Mouse (Mus musculus) hindbrain, embryonic 15.5 days (tissue): ENCODE measurements around the gene G6pc. TPM values are rescaled to one million over a fixed set of nuclear protein-coding genes. Genes with fewer than 3 reads are reported as not detected.
"Not testable (repeated sequence)": the region's sequence is repeated elsewhere in the genome, so short reads cannot be mapped to it uniquely, and the experiment has no call there.

Experiments used
- ATAC-seq: fragments of 200-750 bp; cut with Nextera tagmentation; 2 replicates; pipeline ENCODE4 v1.8.0; 2017; ENCODE audit warnings: low read depth, moderate number of reproducible peaks, moderate TSS enrichment; ENCODE audit not compliant: low FRiP score
- H3K27ac ChIP-seq: fragments of 300-500 bp; sonication (generic); replicated peaks from 2 replicates; pipeline ENCODE4 v1.5.1; 2015; ENCODE audit warnings: mild to moderate bottlenecking, inconsistent platforms
- H3K27me3 ChIP-seq: fragments of 300-500 bp; sonication (generic); 2 replicates; pipeline ENCODE4 v1.6.1; 2015; ENCODE audit warnings: control low read depth, inconsistent platforms
- H3K36me3 ChIP-seq: fragments of 300-500 bp; sonication (generic); 2 replicates; pipeline ENCODE4 v1.6.1; 2015; ENCODE audit warnings: control low read depth, inconsistent platforms
- H3K4me1 ChIP-seq: fragments of 300-500 bp; sonication (generic); replicated peaks from 2 replicates; pipeline ENCODE4 v1.6.1; 2015; ENCODE audit warnings: control low read depth, inconsistent platforms
- H3K4me2 ChIP-seq: fragments of 300-500 bp; sonication (generic); 2 replicates; pipeline ENCODE4 v1.6.1; 2015; ENCODE audit warnings: moderate library complexity, mild to moderate bottlenecking, inconsistent platforms
- H3K4me3 ChIP-seq: fragments of 300-500 bp; sonication (generic); 2 replicates; pipeline ENCODE4 v1.5.1; 2015; ENCODE audit warnings: mild to moderate bottlenecking, inconsistent platforms
- H3K9ac ChIP-seq: fragments of 300-500 bp; sonication (generic); 2 replicates; pipeline ENCODE4 v1.6.1; 2015; ENCODE audit warnings: inconsistent platforms
- H3K9me3 ChIP-seq: fragments of 300-500 bp; sonication (generic); 2 replicates; pipeline ENCODE4 v1.6.1; 2016; ENCODE audit warnings: control low read depth, inconsistent platforms
- WGBS: fragments of 180-500 bp; shearing (Covaris S2); methylation state at CpG from one replicate; pipeline ENCODE4 v1.1.7; 2015; 5-methylcytosine and 5-hydroxymethylcytosine counted together
- polyA plus RNA-seq: library from polyadenylated mRNA; unstranded; fragments of >200 nt; fragmentation: Nextera tagmentation; extraction: Ambion mirVana; gene quantifications from 2 replicates; pipeline ENCODE4 v1.2.1, GENCODE M21; 2015

The G6pc gene
- polyA plus RNA-seq, 1 experiment from 2014 or later: not detected

DNA sequence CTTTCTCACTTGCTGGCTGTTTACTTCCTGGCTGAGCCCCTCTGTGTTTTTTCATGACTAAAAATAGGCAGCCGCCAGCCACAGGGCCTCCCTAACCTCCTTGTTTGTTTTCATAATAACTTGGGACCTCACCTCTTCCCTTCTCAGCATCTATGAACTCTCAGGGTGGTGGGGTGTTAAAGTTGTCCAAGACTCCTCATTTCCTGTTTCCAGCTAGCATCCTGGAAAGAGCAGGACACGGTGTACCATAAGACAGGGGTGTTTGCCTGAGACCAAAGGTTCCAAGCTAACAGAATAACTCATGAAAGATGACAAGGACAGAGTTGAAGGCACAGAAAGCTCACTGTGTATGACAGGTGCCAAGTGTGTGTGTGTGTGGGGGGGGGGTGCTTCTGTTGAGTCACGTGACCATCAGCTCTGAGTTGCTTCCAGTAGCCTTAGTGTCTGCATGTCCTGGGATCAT lies 6.7 kb upstream of the G6pc start:
- no peak overlapping the region for H3K4me3 ChIP-seq
- no peaks in the 10 kb centered on the region for H3K4me1 ChIP-seq
- H3K27ac ChIP-seq: no peak overlapping the region
- no peak overlapping the region for H3K9ac ChIP-seq
- no peaks in the 10 kb centered on the region for H3K27me3 ChIP-seq
- ATAC-seq: no peak
- whole genome bisulfite sequencing: 63% methylated on average over 3 of the region's 3 CpGs
- H3K9me3 ChIP-seq: no peaks in the 10 kb centered on the region
- no peaks in the 10 kb centered on the region for H3K36me3 ChIP-seq
- no peak overlapping the region for H3K4me2 ChIP-seq

DNA sequence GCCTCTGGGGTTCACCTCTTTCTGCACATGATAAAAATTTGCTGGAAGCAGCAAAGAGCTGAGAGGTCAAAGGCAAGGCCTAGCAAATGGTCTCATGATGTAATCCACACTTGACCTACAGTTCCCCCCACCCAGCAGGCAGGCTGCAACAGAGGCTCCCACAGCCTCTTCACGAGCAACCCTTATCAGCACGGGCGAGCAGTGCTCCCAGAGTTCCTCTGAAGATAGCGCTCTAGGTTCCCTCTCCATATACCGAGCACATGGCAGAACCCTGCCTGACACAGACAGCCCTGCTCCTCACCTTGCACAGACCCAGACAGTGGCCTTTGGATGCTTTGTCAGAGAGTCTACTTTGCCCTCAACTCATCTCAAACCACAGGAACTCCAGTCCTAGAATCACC lies 2.8 kb upstream of the G6pc start:
- Histone ChIP-seq H3K9ac (no peak overlapping the region), H3K27ac (no peak overlapping the region), H3K4me1 (no peaks in the 10 kb centered on the region), H3K36me3 (no peaks in the 10 kb centered on the region), H3K4me3 (no peak overlapping the region), H3K4me2 (no peak overlapping the region), H3K9me3 (no peaks in the 10 kb centered on the region), H3K27me3 (no peaks in the 10 kb centered on the region)
- WGBS: 78% methylated on average over 5 of the region's 5 CpGs
- no peak for ATAC-seq

DNA sequence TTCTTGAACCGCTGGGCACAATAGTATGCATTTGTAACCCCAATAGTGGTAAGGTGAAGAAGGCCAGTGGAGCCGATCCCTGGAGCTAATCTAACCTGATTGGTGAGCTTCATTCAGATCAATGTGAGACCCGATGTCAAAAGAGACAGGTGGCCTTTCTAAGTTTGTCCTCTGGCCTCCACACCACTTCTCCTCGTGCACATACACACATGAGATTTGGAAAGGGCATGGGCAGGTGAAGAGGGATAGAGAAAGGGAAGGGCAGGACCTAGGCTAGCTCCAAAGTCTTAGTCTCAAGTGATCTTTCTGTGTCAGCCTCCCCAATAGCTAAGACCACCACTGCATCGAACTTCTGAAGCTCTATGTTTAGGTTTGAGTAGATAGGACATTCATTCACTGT lies 2.8 kb downstream of the G6pc start:
- no peaks in the 10 kb centered on the region for H3K36me3 ChIP-seq
- H3K4me2 ChIP-seq: no peak overlapping the region
- H3K27me3 ChIP-seq: no peaks in the 10 kb centered on the region
- no peak for ATAC-seq
- no peak overlapping the region for H3K27ac ChIP-seq
- no peaks in the 10 kb centered on the region for H3K4me1 ChIP-seq
- WGBS: 84% methylated on average over 5 of the region's 5 CpGs
- no peak overlapping the region for H3K9ac ChIP-seq
- no peaks in the 10 kb centered on the region for H3K9me3 ChIP-seq
- H3K4me3 ChIP-seq: no peak overlapping the region

DNA sequence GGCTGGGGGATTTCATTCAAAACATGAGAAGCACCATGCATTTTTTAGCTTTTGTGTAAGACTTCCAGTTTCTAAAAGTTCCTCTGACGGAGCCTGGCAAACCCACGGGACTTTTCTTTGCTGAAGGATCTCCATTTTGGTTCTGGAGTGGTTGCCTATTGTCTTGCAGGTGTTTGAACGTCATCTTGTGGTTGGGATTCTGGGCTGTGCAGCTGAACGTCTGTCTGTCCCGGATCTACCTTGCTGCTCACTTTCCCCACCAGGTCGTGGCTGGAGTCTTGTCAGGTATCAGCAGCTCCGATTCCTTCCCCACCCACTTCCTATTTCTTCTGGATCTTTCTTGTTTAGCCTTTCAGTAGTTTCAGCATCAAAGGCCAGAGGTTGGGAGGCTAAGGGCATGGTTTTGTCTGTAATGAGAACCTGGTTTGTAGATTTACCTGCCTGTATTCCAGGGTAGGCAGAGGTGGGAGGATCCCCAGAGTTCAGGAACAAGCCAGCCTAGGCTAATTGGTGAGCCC lies 7.1 kb downstream of the G6pc start:
- H3K9me3 ChIP-seq: no peaks in the 10 kb centered on the region
- no peaks in the 10 kb centered on the region for H3K27me3 ChIP-seq
- no peaks in the 10 kb centered on the region for H3K36me3 ChIP-seq
- H3K4me1 ChIP-seq: no peaks in the 10 kb centered on the region
- no peak for ATAC-seq
- H3K9ac ChIP-seq: no peak overlapping the region
- no peak overlapping the region for H3K27ac ChIP-seq
- no peak overlapping the region for H3K4me3 ChIP-seq
- no peak overlapping the region for H3K4me2 ChIP-seq
- WGBS: 77% methylated on average over 7 of the region's 7 CpGs

DNA sequence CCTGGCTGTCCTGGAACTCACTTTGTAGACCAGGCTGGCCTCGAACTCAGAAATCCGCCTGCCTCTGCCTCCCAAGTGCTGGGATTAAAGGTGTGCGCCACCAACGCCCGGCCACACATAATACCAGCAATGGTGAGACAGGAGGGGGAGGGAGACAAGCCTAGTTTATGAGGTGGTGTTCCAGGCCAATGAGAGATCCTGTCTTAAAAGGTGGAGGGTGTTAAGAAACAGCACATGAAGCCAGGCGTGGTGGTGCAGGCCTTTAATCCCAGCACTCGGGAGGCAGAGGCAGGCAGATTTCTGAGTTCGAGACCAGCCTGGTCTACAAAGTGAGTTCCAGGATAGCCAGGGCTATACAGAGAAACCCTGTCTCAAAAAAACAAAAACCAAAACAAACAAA lies 10.8 kb downstream of the G6pc start:
- H3K4me2 ChIP-seq, H3K27me3 ChIP-seq, H3K9me3 ChIP-seq, H3K4me3 ChIP-seq, H3K9ac ChIP-seq, H3K4me1 ChIP-seq, H3K36me3 ChIP-seq, ATAC-seq, H3K27ac ChIP-seq: not testable (repeated sequence)
- WGBS: 95% methylated on average over 8 of the region's 8 CpGs

DNA sequence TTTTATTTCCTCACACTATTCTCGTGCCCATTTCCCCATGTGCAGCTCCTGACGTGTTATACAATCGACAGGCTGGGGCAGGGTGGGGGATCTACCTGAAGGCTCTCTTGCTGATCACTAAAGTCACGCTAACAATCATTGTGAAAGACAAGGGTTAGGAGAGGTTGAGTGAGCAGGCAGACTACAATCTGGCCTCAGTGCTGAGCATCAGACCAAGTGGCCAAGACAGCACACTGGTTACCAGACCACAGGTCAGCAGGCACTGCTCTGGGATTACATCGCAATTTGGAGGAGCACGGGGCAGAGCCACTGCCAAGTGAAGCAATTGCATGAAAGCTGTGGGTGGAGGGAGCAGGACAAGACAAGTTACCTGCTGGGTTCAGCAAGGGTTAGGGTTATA lies 11.6 kb downstream of the G6pc start:
- no peak overlapping the region for H3K9ac ChIP-seq
- no peak overlapping the region for H3K4me2 ChIP-seq
- no peaks in the 10 kb centered on the region for H3K9me3 ChIP-seq
- no peak for ATAC-seq
- 87% methylated on average over 6 of the region's 6 CpGs for WGBS
- no peak overlapping the region for H3K4me3 ChIP-seq
- no peaks in the 10 kb centered on the region for H3K27me3 ChIP-seq
- H3K36me3 ChIP-seq: no peaks in the 10 kb centered on the region
- H3K27ac ChIP-seq: no peak overlapping the region
- H3K4me1 ChIP-seq: no peaks in the 10 kb centered on the region

DNA sequence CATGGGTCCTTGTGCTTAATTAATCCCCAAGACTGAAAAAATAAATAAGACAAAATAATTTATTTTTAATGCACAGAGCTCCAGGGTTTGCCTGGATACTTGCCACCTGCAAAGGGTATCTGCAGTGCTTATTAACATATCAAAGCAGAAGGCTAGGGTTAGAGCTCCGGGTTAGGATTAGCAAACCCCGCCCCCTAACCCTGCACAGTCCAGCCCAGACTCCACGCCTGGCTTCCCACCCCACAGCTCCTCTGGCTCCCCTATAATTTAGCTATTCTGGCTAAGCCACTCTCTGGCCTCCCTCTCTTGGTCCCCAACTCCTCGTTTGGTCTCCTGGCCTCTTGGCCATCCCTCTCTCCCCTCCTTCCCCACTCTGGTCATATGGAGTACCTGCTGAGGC lies 14.5 kb downstream of the G6pc start:
- no peaks in the 10 kb centered on the region for H3K9me3 ChIP-seq
- H3K9ac ChIP-seq: no peak overlapping the region
- no peak overlapping the region for H3K4me3 ChIP-seq
- no peaks in the 10 kb centered on the region for H3K36me3 ChIP-seq
- H3K4me1 ChIP-seq: no peaks in the 10 kb centered on the region
- ATAC-seq: no peak
- H3K27me3 ChIP-seq: no peaks in the 10 kb centered on the region
- H3K27ac ChIP-seq: no peak overlapping the region
- 25% methylated on average over 4 of the region's 4 CpGs for WGBS
- no peak overlapping the region for H3K4me2 ChIP-seq

DNA sequence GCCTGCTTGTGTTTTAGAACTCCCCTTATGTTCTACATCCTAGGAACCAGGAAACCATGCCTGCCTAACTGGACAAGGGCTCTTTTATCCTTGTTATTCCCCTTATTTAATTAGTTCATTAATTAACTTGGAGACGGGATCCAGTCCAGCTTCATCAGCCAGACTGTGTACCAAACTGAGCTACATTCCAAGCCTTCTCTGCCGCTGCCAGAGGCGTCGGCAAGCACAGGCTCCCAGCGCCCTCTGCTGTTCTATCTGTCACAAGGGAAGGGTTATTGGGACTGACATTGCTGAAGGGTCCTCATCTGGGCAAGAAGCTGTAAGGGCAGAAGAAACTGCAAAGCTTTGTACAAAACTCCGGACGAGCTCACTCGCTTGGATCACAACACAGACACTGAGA lies 27.7 kb downstream of the G6pc start:
- H3K4me1 ChIP-seq: 0 out of 2 replicates have a peak, but pooled peaks cover 6% of the 10 kb centered on the region
- no peak overlapping the region for H3K9ac ChIP-seq
- H3K4me2 ChIP-seq: no peak overlapping the region
- H3K9me3 ChIP-seq: no peaks in the 10 kb centered on the region
- H3K36me3 ChIP-seq: no peaks in the 10 kb centered on the region
- no peak overlapping the region for H3K4me3 ChIP-seq
- 4% methylated on average over 8 of the region's 8 CpGs for WGBS
- 0 out of 2 replicates have a peak, but pooled peaks cover 4% of the 10 kb centered on the region for H3K27me3 ChIP-seq
- no peak; the same call in 1 of the 2 replicates for ATAC-seq
- H3K27ac ChIP-seq: no peak overlapping the region

DNA sequence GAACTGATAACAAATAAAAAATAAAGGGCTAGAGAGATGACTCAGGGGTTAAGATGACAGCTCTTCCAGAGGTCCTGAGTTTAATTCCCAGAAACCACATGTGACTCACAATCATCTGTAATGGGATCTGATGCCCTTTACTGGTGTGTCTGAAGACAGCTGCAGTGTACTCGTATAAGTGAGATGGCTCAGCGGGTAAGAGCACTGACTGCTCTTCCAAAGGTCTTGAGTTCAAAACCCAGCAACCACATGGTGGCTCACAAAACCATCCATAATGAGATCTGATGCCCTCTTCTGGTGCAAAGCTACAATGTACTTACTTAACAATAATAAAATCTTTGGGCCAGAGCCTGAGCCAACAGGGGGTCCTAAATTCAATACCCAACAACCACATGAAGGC lies 47.9 kb downstream of the G6pc start:
- Histone ChIP-seq H3K4me1 (peaks cover 10% of the 10 kb centered on the region), H3K4me2 (no peak overlapping the region)
- WGBS: 89% methylated on average over 2 of the region's 2 CpGs

DNA sequence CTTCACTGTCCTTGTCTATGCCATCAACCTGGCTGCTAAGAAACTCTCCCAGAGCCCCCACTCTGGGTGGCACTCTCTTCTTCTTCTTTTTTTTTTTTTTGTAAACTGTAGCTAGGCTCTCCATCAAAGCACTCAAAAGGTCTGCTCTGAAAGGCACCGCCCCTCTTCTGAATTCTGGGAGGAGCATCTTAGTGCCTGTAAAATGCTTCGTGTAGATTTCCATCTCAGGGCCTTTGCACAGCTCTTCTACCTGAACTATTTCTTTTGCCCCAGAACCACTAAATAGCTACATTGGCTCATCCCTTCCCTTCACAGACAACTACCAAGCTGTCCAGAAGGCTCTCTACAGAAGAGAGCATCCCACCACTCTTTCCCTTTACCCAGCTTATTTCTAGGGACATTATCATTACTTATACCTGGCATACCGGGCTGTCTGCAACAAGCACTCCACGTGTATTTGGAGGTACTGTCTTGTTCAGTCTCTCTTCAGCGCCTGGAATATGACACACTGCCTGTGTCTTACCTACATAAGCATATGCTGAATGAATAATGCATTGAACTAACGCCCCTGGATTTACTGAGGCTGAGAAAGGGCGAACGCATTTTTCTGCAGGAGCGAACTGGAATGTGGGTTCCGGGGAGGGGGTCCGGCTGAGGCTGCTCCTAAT lies 49.2 kb downstream of the G6pc start:
- H3K27me3 ChIP-seq: no peaks in the 10 kb centered on the region
- H3K9ac ChIP-seq: peak overlapping the region; percentile 73
- 2% methylated on average over 11 of the region's 11 CpGs for WGBS
- H3K36me3 ChIP-seq: peaks cover 15% of the 10 kb centered on the region; the same call in 1 of the 2 replicates
- ATAC-seq: peak; percentile 31; the same call in 1 of the 2 replicates
- H3K27ac ChIP-seq: peak overlapping the region; percentile 84
- peaks cover 10% of the 10 kb centered on the region for H3K4me1 ChIP-seq
- H3K4me3 ChIP-seq: peak overlapping the region; percentile 69
- H3K4me2 ChIP-seq: peak overlapping the region; percentile 70
- H3K9me3 ChIP-seq: no peaks in the 10 kb centered on the region

More for the DNA sequence above, 47.9 kb downstream of the G6pc start:
- H3K9ac ChIP-seq: no peak overlapping the region
- no peak overlapping the region for H3K4me3 ChIP-seq
- H3K27ac ChIP-seq: no peak overlapping the region
- H3K27me3 ChIP-seq: no peaks in the 10 kb centered on the region
- ATAC-seq: no peak
- H3K9me3 ChIP-seq: no peaks in the 10 kb centered on the region
- H3K36me3 ChIP-seq: peaks cover 28% of the 10 kb centered on the region

DNA sequence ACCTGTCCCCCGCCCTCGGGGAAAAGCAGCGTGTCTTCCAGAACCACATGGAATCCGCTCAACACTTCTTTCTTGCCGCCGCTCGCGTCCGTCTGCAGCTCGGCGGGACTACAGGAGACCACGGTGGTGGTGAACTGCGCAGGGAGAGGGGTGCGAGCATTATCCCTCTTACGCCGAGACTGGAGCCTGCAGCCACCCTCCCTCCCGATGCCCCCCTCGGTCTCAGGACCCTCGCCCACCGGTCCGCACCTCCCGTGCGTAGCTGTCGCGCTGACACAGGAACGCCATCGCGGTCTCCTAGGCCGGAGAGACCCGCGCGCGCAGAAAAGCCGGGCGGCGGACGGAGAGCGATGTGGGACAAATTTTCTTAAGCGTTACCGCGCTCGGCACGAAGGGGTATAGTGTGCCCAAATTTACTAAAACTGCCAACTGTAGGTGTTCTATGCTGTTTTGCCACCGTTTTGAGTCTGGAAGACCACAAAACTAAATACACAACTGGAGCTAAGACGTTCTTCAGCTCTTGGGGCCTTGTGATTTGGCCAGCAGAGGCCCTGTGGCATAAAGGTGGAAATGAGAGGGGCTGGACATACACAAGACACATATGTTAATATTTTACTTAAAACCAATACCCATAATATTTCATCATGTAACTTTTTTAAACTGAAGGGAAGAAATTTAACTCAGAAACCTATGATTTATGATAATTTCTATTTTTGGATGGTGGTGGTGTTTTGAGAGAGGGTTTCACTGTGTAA lies 49.9 kb downstream of the G6pc start, which contains the start of gene Aarsd1:
Gene Aarsd1 (minus strand): TSS at position 515 of the 755 bp plus-strand sequence.
- Histone ChIP-seq H3K27me3 (no peaks in the 10 kb centered on the region), H3K4me2 (peak within 1 kb of the TSS; percentile 70), H3K9ac (peak within 1 kb of the TSS; percentile 73), H3K36me3 (peaks cover 13% of the 10 kb centered on the region; the same call in 1 of the 2 replicates), H3K9me3 (no peaks in the 10 kb centered on the region), H3K27ac (peak within 1 kb of the TSS; percentile 84), H3K4me3 (peak within 1 kb of the TSS; percentile 69), H3K4me1 (peaks cover 10% of the 10 kb centered on the region)
- ATAC-seq: peak; percentile 90
- WGBS: under 1% methylated on average over 44 of the region's 45 CpGs

DNA sequence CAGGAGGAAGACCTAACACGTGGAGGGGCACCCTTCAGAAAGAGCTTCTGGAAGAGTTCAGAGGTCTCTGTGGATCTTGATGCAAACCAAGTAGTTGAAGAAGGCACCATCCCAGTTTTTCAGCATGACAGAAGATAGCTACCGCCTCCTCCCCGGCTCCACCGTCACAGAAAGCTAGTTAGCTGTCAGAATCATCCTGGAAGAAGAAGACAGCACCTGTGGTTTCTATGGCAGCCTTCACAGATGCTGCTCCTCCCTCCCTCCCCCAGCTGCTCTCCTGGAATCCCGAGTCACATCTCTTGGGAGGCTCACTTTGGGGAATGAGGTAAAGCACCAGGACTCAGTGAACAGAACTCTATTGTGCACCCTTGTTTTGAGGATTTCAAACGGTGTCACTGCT lies 51.6 kb downstream of the G6pc start:
- no peak overlapping the region for H3K27ac ChIP-seq
- no peaks in the 10 kb centered on the region for H3K27me3 ChIP-seq
- H3K4me2 ChIP-seq: no peak overlapping the region
- no peak overlapping the region for H3K4me3 ChIP-seq
- 59% methylated on average over 6 of the region's 6 CpGs for WGBS
- H3K9ac ChIP-seq: no peak overlapping the region
- H3K9me3 ChIP-seq: no peaks in the 10 kb centered on the region
- no peak for ATAC-seq
- no peaks in the 10 kb centered on the region for H3K36me3 ChIP-seq
- H3K4me1 ChIP-seq: peaks cover 12% of the 10 kb centered on the region
